Mouse (Mus musculus): Measurements from ENCODE around the gene Tor1aip1.

- TF ChIP-seq UBTF (IDR thresholded peaks at IDR 0.05; ENCODE audit: borderline replicate concordance, insufficient read depth, low read depth, low read length) (no peak), MXI1 (IDR thresholded peaks at IDR 0.05; ENCODE audit: low read depth, low read length) (peak; percentile 44; the same call in 1 of the 2 replicates), MEF2A (IDR thresholded peaks at IDR 0.05; ENCODE audit: extremely low read depth, insufficient replicate concordance, low read depth, low read length, poor library complexity, severe bottlenecking) (no peak)
Observed at GRCm38 (mm10) chr1:156035269-156035929, 881 bp downstream of the Tor1aip1 start, which contains the start of gene Tor1aip2.
